ENCODE assay signal across 12 mouse cellular contexts in genomic region chr11:115830550-115831325, GRCm38 (mm10). TPM values are rescaled to one million over a fixed set of nuclear protein-coding genes. Genes with fewer than 3 reads are reported as not detected.
DNase-seq lines count a peak whose midpoint lies in the region; ATAC-seq and TF ChIP-seq lines count a peak whose summit lies in the region.
"Had no signal": no experiment of that assay in that cellular context is flagged by ENCODE, and none has a peak within 500 bp of the region (broad histone marks: within the 10 kb centered on the region; RNA-seq: fewer than 3 reads in every experiment).

No protein-coding gene starts in this region.

- peak overlapping the region; percentile 94 for H3K27ac ChIP-seq in heart, embryonic 11.5 days (ENCODE audit: low read depth, low read length)
- H3K27ac ChIP-seq in heart, adult 2 months = no peak overlapping the region
- peak overlapping the region; percentile 95 for H3K27ac ChIP-seq in ES-Bruce4 (ENCODE audit: insufficient read depth, low read length)
- peak overlapping the region; percentile 61 for H3K27ac ChIP-seq in intestine, postnatal 0 days (ENCODE audit: low read depth, low read length)
- no peak overlapping the region for H3K27ac ChIP-seq in limb, embryonic 15.5 days
- H3K27ac ChIP-seq: midbrain, embryonic 12.5 days had no signal

- TF ChIP-seq POLR2A in heart, adult 2 months (IDR thresholded peaks at IDR 0.05; ENCODE audit: insufficient read depth, low read depth, low read length) = no peak
- TF ChIP-seq POLR2A in ES-Bruce4 (IDR thresholded peaks at IDR 0.05; ENCODE audit: insufficient read depth, low read length) = no peak

- peak; percentile 12; the same call in 1 of the 2 replicates for ATAC-seq in heart, embryonic 11.5 days (replicated peaks; ENCODE audit: insufficient number of reproducible peaks, low FRiP score, low TSS enrichment)
- ATAC-seq in intestine, postnatal 0 days = no peak
- no peak for ATAC-seq in limb, embryonic 15.5 days (ENCODE audit: insufficient number of reproducible peaks, low FRiP score, low TSS enrichment, low read depth)

- no peaks in the 10 kb centered on the region for H3K79me2 ChIP-seq in heart, adult 2 months (replicated peaks; ENCODE audit: control insufficient read depth, insufficient read depth, low read length)

- 12% methylated on average over 25 of the region's 25 CpGs for WGBS in heart, embryonic 11.5 days (ENCODE audit: insufficient replicate concordance)
- 56% methylated on average over 25 of the region's 25 CpGs for WGBS in heart, adult 2 months
- 34% methylated on average over 25 of the region's 25 CpGs for WGBS in intestine, postnatal 0 days
- 23% methylated on average over 25 of the region's 25 CpGs for WGBS in limb, embryonic 15.5 days

- TF ChIP-seq CTCF in heart, adult 2 months (IDR thresholded peaks at IDR 0.05) = no peak
- TF ChIP-seq CTCF in ES-Bruce4 (IDR thresholded peaks at IDR 0.05; ENCODE audit: low read depth, low read length) = no peak
- no peak for TF ChIP-seq CTCF in intestine, postnatal 0 days (IDR thresholded peaks at IDR 0.05; ENCODE audit: low read depth)

- peak overlapping the region; percentile 54 for H3K4me2 ChIP-seq in heart, embryonic 11.5 days
- peak overlapping the region; percentile 46 for H3K4me2 ChIP-seq in intestine, postnatal 0 days (replicated peaks; ENCODE audit: low read depth)
- H3K4me2 ChIP-seq in limb, embryonic 15.5 days = 0 out of 2 replicates have a peak overlapping the region, but pooled peaks have one; percentile 5
- H3K4me2 ChIP-seq: midbrain, embryonic 12.5 days had no signal

- DNase-seq in heart, adult 2 months = no peak
- no peak for DNase-seq in right cerebral cortex, postnatal 25 days
- no peak for DNase-seq in Muller cell, postnatal 12 days (ENCODE audit: inconsistent ontology term)
- no peak for DNase-seq in frontal cortex, postnatal 10 days (ENCODE audit: low spot score in 2 of 2)
- DNase-seq: adrenal gland, postnatal 10 days; cerebellum, adult 18-20 months; heart, postnatal 14 days had no signal

- no peaks in the 10 kb centered on the region for H3K9me3 ChIP-seq in heart, embryonic 11.5 days (replicated peaks; ENCODE audit: control insufficient read depth, low read length)
- H3K9me3 ChIP-seq in ES-Bruce4 (replicated peaks; ENCODE audit: control insufficient read depth, insufficient read depth, low read length, poor library complexity, severe bottlenecking) = no peaks in the 10 kb centered on the region
- H3K9me3 ChIP-seq in intestine, postnatal 0 days (ENCODE audit: control insufficient read depth) = no peaks in the 10 kb centered on the region
- no peaks in the 10 kb centered on the region for H3K9me3 ChIP-seq in limb, embryonic 15.5 days
- H3K9me3 ChIP-seq: midbrain, embryonic 12.5 days had no signal

- no peak overlapping the region; the same call in 1 of the 2 replicates for H3K4me3 ChIP-seq in heart, embryonic 11.5 days (ENCODE audit: low read depth, low read length)
- no peak overlapping the region for H3K4me3 ChIP-seq in heart, adult 2 months
- peak overlapping the region; percentile 41 for H3K4me3 ChIP-seq in ES-Bruce4 (ENCODE audit: low read depth, low read length)
- H3K4me3 ChIP-seq in intestine, postnatal 0 days (ENCODE audit: low read depth, low read length) = no peak overlapping the region
- H3K4me3 ChIP-seq in limb, embryonic 15.5 days = no peak overlapping the region
- H3K4me3 ChIP-seq: midbrain, embryonic 12.5 days had no signal

- peak overlapping the region; percentile 52; the same call in 1 of the 2 replicates for H3K9ac ChIP-seq in heart, embryonic 11.5 days (ENCODE audit: low read depth, low read length)
- no peak overlapping the region for H3K9ac ChIP-seq in heart, adult 2 months (ENCODE audit: low read depth, low read length)
- peak overlapping the region; percentile 33 for H3K9ac ChIP-seq in ES-Bruce4 (ENCODE audit: low read depth, poor library complexity, severe bottlenecking)
- H3K9ac ChIP-seq in intestine, postnatal 0 days (ENCODE audit: low read depth, low read length) = 0 out of 2 replicates have a peak overlapping the region, but pooled peaks have one; percentile 17
- H3K9ac ChIP-seq in limb, embryonic 15.5 days = no peak overlapping the region
- H3K9ac ChIP-seq: midbrain, embryonic 12.5 days had no signal

- no peaks in the 10 kb centered on the region for H3K36me3 ChIP-seq in heart, embryonic 11.5 days (ENCODE audit: control insufficient read depth, insufficient read depth, low read length)
- H3K36me3 ChIP-seq in heart, adult 2 months (ENCODE audit: control insufficient read depth, insufficient read depth, low read length) = no peaks in the 10 kb centered on the region
- no peaks in the 10 kb centered on the region for H3K36me3 ChIP-seq in ES-Bruce4 (ENCODE audit: control insufficient read depth, insufficient read depth, low read length, poor library complexity, severe bottlenecking)
- no peaks in the 10 kb centered on the region; the same call in 1 of the 2 replicates for H3K36me3 ChIP-seq in intestine, postnatal 0 days (ENCODE audit: control insufficient read depth, insufficient read depth)
- H3K36me3 ChIP-seq in limb, embryonic 15.5 days = no peaks in the 10 kb centered on the region
- H3K36me3 ChIP-seq: midbrain, embryonic 12.5 days had no signal

- TF ChIP-seq EP300 in heart, adult 2 months (IDR thresholded peaks at IDR 0.05; ENCODE audit: insufficient read depth, low read depth, low read length) = no peak
- TF ChIP-seq EP300 in ES-Bruce4 (IDR thresholded peaks at IDR 0.05; ENCODE audit: insufficient read depth, low read depth, low read length) = peak; percentile 99

- intact Hi-C loops in heart, adult 2 months (cut with DNase I) = no loop called here

- H3K4me1 ChIP-seq in heart, embryonic 11.5 days (ENCODE audit: control insufficient read depth, insufficient read depth, low read length) = peaks cover 77% of the 10 kb centered on the region
- no peaks in the 10 kb centered on the region for H3K4me1 ChIP-seq in heart, adult 2 months (ENCODE audit: control insufficient read depth, insufficient read depth, low read length)
- peaks cover 21% of the 10 kb centered on the region for H3K4me1 ChIP-seq in ES-Bruce4 (ENCODE audit: control insufficient read depth, insufficient read depth, low read length)
- H3K4me1 ChIP-seq in intestine, postnatal 0 days (replicated peaks; ENCODE audit: control insufficient read depth, insufficient read depth, low read length) = peaks cover 19% of the 10 kb centered on the region
- peaks cover 33% of the 10 kb centered on the region for H3K4me1 ChIP-seq in limb, embryonic 15.5 days

- no peaks in the 10 kb centered on the region for H3K27me3 ChIP-seq in heart, embryonic 11.5 days (ENCODE audit: control insufficient read depth, insufficient read depth, low read length)
- no peaks in the 10 kb centered on the region for H3K27me3 ChIP-seq in heart, adult 2 months (ENCODE audit: control insufficient read depth, insufficient read depth, low read length)
- H3K27me3 ChIP-seq in ES-Bruce4 (ENCODE audit: control insufficient read depth, insufficient read depth, low read length, poor library complexity, severe bottlenecking) = no peaks in the 10 kb centered on the region
- no peaks in the 10 kb centered on the region for H3K27me3 ChIP-seq in intestine, postnatal 0 days (replicated peaks; ENCODE audit: control insufficient read depth, insufficient read depth, low read length)
- H3K27me3 ChIP-seq in limb, embryonic 15.5 days = peaks cover 16% of the 10 kb centered on the region

RNA-seq across cellular contexts. Expression of gene Llgl2, which starts 6.9 kb away (rescaled TPM):
- 21.5 and 22.4 TPM in 2 replicates for polyA plus RNA-seq in heart, embryonic 11.5 days (2014; fragmentation: Nextera tagmentation; extraction: Ambion mirVana)
- 10 to 100 TPM; 18.4 to 20.3 TPM for total RNA-seq in heart, adult 2 months (2021)
- polyA plus RNA-seq in heart, adult 2 months (2012; rRNA removed) = 19.4 and 20.2 TPM in 2 replicates
- polyA plus RNA-seq in ES-Bruce4 (2011; ENCODE audit: insufficient read depth, insufficient read length, low read depth, missing spikeins) = 92.1 and 99.1 TPM in 2 replicates
- polyA plus RNA-seq in intestine, postnatal 0 days (2015; fragmentation: Nextera tagmentation; extraction: Ambion mirVana) = 60.5 and 61.8 TPM in 2 replicates
- polyA plus RNA-seq in limb, embryonic 15.5 days (2015; fragmentation: Nextera tagmentation; extraction: Ambion mirVana) = 22.4 and 23.1 TPM in 2 replicates

RNA-seq across cellular contexts. Expression of gene Tsen54, which starts 16.2 kb away (rescaled TPM):
- 20.8 TPM in 2 replicates for polyA plus RNA-seq in heart, embryonic 11.5 days (2014; fragmentation: Nextera tagmentation; extraction: Ambion mirVana)
- 1 to 10 TPM; 7.2 to 9.3 TPM for total RNA-seq in heart, adult 2 months (2021)
- 15.9 and 16.3 TPM in 2 replicates for polyA plus RNA-seq in heart, adult 2 months (2012; rRNA removed)
- polyA plus RNA-seq in ES-Bruce4 (2011; ENCODE audit: insufficient read depth, insufficient read length, low read depth, missing spikeins) = 26.9 and 30.2 TPM in 2 replicates
- 16.7 and 17.0 TPM in 2 replicates for polyA plus RNA-seq in intestine, postnatal 0 days (2015; fragmentation: Nextera tagmentation; extraction: Ambion mirVana)
- 29.5 and 31.3 TPM in 2 replicates for polyA plus RNA-seq in limb, embryonic 15.5 days (2015; fragmentation: Nextera tagmentation; extraction: Ambion mirVana)

RNA-seq across cellular contexts. Expression of gene Caskin2, which starts 17.3 kb away (rescaled TPM):
- 17.4 and 18.1 TPM in 2 replicates for polyA plus RNA-seq in heart, embryonic 11.5 days (2014; fragmentation: Nextera tagmentation; extraction: Ambion mirVana)
- 10 to 100 TPM; 40.5 to 43.8 TPM for total RNA-seq in heart, adult 2 months (2021)
- 38.5 TPM in 2 replicates for polyA plus RNA-seq in heart, adult 2 months (2012; rRNA removed)
- 10.5 and 12.1 TPM in 2 replicates for polyA plus RNA-seq in ES-Bruce4 (2011; ENCODE audit: insufficient read depth, insufficient read length, low read depth, missing spikeins)
- polyA plus RNA-seq in intestine, postnatal 0 days (2015; fragmentation: Nextera tagmentation; extraction: Ambion mirVana) = 7.4 and 7.6 TPM in 2 replicates
- polyA plus RNA-seq in limb, embryonic 15.5 days (2015; fragmentation: Nextera tagmentation; extraction: Ambion mirVana) = 16.5 and 17.9 TPM in 2 replicates

RNA-seq across cellular contexts. Expression of gene Myo15b, which starts 27.5 kb away (rescaled TPM):
- polyA plus RNA-seq in heart, embryonic 11.5 days (2014; fragmentation: Nextera tagmentation; extraction: Ambion mirVana) = 0.06 and 0.39 TPM in 2 replicates
- total RNA-seq in heart, adult 2 months (2021) = under 1 TPM in 1 of 2 experiments, not detected in 1; 0.05 TPM
- 0.20 and 0.29 TPM in 2 replicates for polyA plus RNA-seq in heart, adult 2 months (2012; rRNA removed)
- 1.6 and 4.2 TPM in 2 replicates for polyA plus RNA-seq in ES-Bruce4 (2011; ENCODE audit: insufficient read depth, insufficient read length, low read depth, missing spikeins)
- polyA plus RNA-seq in intestine, postnatal 0 days (2015; fragmentation: Nextera tagmentation; extraction: Ambion mirVana) = 332 and 377 TPM in 2 replicates
- 0.47 TPM in 2 replicates for polyA plus RNA-seq in limb, embryonic 15.5 days (2015; fragmentation: Nextera tagmentation; extraction: Ambion mirVana)

Comparison
In these comparisons a context has a peak if more than half of its experiments do, and no peak if none do; other contexts are left out.
1. H3K27ac ChIP-seq: peak in heart, embryonic 11.5 days (single experiment), ES-Bruce4 (single experiment) and intestine, postnatal 0 days (single experiment); none in heart, adult 2 months (single experiment) and limb, embryonic 15.5 days (single experiment).
2. H3K9ac ChIP-seq: peak in heart, embryonic 11.5 days (single experiment), ES-Bruce4 (single experiment) and intestine, postnatal 0 days (single experiment); none in heart, adult 2 months (single experiment) and limb, embryonic 15.5 days (single experiment).
3. Peak in every context shown above with its lines, with median percentiles within 50 percentile points of each other: H3K4me2 ChIP-seq.